Mouse (Mus musculus) large intestine, adult 2 months (tissue): Measurements from ENCODE around the gene Erlin1. TPM values are rescaled to one million over a fixed set of nuclear protein-coding genes. Genes with fewer than 3 reads are reported as not detected.
A peak's percentile ranks its signal among the peaks of the same experiment; 100 is the strongest.

ENCODE experiments used
- DNase-seq: peaks from one replicate; pipeline ENCODE4 v3.0.0-alpha.2; 2012; ENCODE audit warnings: low read depth, low spot score
- WGBS: fragments of 180-500 bp; shearing (Covaris S2); methylation state at CpG from one replicate; pipeline ENCODE4 v1.1.7; 2018; 5-methylcytosine and 5-hydroxymethylcytosine counted together
- polyA plus RNA-seq: library from polyadenylated mRNA; depleted of rRNA; stranded (reverse); fragments of >200 nt; gene quantifications from 2 replicates; pipeline ENCODE4 v1.2.3, GENCODE M21; 2012

The Erlin1 gene
- polyA plus RNA-seq, 1 experiment = 15.8 TPM

DNA sequence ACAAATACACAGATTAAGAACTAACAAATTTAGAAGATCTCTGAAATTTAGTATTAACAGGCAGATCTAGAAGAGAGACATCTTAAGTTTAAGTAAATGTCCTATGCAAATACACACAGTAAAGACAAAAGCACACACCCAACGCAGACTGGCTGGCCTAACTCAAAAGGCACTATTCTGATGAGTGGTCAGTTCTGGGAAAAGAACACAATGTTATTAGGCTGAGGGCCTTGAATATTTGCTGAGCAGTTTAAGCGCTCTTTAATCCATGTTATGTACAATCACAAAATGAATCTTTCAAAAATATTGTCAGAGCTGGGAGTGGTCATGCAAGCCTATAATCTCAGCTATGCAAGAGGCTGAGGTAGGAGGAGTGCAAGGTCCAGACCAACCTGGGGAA lies 4.9 kb downstream of the Erlin1 start:
- 86% methylated on average over 2 of the region's 2 CpGs for WGBS
- no peak for DNase-seq

DNA sequence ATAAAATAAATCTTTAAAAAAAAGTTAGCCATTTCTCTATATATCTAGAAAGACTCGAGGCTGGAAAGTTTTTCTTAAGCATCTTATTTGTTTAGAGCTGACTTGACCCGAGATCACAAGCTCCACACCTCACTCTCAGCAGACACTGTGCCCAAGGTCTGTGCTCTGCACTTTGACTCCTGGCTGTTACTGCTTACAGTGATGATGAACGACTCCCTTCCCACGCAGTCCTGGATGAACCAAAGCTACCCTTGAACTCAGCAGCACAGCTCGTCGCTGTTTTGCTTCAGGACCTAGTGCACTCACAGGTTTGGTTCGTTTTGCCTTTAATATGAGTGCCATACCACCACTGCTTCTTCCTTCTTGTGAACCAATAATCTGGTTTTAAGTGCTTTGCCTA lies 5.8 kb downstream of the Erlin1 start:
- 65% methylated on average over 7 of the region's 7 CpGs for WGBS
- no peak for DNase-seq

GRCm38 (mm10) chr19:44060226-44060625 lies 9.4 kb downstream of the Erlin1 start:
- 81% methylated on average over 3 of the region's 3 CpGs for WGBS

DNA sequence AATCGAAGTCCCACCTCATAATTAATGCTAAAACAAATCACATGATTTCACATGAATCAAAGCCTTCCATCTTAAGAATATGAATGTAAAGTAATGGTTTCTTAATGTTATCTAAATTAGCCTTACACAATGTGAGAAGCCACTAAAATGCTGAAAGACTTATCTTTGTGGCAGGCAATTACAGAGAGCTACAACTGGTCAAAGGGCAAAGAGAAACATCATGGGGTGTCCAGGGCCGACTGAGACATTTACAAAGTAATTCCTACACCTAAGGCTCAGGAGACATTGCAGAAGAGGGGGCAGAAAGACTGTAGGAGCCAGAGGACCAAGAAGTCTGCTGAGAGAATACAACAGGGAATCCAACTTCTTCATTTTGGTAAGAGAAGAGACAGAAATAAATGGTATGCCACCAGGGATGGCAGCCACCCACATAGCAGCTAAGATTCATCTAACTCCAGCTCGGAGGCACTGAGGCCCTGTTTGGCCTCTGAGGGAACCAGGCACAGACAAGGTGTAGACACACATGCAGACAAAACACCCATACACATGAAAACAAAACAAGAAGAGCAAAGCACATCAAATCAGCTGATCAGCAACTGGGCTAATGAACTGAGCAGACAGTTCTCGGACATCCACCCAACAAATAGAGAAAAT lies 14.3 kb downstream of the Erlin1 start:
- DNase-seq = no peak
- WGBS = 68% methylated on average over 4 of the region's 4 CpGs

More at GRCm38 (mm10) chr19:44060226-44060625, 9.4 kb downstream of the Erlin1 start:
- no peak for DNase-seq

GRCm38 (mm10) chr19:44050388-44050787 lies 19.2 kb downstream of the Erlin1 start:
- 28% methylated on average over 4 of the region's 4 CpGs for WGBS

DNA sequence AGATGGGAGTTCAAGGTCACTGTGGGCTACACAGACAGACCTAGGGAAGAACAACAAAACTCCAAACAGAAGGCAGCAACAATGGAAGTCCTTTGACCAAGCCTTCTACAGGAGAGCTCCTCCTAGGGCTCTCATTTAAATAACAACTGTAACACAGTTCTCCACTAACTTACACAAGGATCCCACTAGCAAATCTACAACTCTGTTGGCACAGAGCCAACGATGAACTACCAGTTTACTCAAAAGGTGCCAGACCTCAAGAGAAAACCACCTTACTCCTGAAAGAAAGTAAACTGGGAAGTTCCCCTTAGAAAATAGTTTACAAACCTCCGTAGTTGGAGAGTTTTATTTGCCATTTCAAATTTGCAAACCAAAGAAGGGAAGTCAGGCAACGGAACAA lies 20.3 kb downstream of the Erlin1 start:
- WGBS = 22% methylated on average over 3 of the region's 3 CpGs
- DNase-seq = no peak

More at GRCm38 (mm10) chr19:44050388-44050787, 19.2 kb downstream of the Erlin1 start:
- DNase-seq = no peak

- WGBS = 72% methylated on average over 3 of the region's 3 CpGs
- DNase-seq = no peak
Measured at GRCm38 (mm10) chr19:44045847-44046246, 23.7 kb downstream of the Erlin1 start.

DNA sequence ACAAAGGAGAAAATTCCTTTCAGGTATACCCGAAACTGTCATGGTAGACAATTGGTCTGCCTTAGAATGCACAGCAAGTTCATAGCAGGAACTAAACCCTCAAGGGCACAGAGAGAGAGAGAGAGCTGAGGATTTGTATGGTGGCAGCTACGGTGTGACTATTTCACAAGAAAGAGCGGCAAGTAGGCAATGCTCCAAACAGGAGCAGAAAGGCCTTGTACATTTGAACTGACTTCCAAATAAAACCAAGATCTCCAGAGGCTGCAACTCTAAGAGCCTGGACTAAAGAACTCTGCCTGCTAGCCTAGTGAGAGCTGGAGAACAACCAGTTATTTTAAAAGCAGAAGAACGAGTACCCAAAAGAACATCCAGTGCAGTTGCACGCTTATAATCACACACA lies 27.5 kb downstream of the Erlin1 start:
- 91% methylated on average over 5 of the region's 5 CpGs for WGBS
- DNase-seq = no peak

DNA sequence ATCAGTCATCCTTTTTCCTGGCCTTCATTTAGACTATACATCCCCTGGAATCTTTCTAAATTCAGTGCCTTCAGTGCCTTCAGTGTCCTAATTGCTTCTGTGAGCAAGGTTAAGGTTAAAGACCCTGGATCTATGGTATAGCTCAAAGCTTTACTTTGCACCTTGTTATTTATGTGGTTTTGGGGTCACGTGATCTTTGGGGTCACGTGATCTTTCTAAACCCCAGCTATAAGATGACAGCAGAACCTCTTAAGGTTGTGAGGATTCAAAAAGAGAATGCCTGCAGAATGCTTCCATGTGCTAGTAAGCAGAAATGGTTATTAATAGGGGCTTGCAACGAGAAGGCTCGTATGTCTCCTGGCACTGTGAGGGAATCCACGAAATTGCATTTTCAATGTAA lies 36.2 kb downstream of the Erlin1 start:
- WGBS = 95% methylated on average over 5 of the region's 5 CpGs
- DNase-seq = no peak

DNA sequence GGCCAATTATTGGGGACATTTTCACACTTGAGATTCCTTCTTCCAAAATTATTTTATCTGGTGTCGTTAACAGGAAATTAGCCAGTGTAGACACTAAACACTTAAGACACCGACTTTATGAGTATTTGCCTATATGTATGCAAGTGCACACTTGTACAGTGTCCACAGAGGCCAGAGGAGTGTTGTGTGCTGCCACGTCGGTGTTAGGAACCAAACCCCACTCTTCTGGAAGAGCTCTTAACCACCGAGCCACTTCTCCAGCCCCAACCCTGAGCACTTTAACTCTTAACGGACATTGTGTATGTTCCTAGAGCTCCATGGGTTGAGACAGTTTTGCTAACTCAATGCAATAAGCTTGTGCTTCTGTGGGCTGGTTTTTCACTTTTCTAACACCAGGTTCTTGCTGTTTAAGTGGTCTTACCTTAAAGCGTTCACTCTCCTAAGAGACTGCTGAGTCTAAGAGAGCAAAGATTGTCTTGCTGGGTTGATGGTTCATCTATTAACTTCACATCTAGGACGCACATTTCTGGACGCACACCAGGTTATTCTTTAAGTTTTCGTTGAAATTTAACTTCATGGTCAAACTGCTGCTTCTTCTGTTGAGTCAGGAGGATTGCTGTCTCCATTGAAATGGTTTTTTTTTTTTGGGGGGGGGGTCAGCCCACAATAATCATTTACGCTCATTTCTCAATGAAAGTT lies 37.4 kb downstream of the Erlin1 start:
- no peak for DNase-seq

GRCm38 (mm10) chr19:44030024-44030423 lies 39.6 kb downstream of the Erlin1 start:
- DNase-seq = no peak
- WGBS = 76% methylated on average over 5 of the region's 5 CpGs

More for the DNA sequence above, 37.4 kb downstream of the Erlin1 start:
- 70% methylated on average over 11 of the region's 11 CpGs for WGBS

GRCm38 (mm10) chr19:44028972-44029371 lies 40.6 kb downstream of the Erlin1 start, which contains the start of gene Cyp2c23:
TSS of gene Cyp2c23 (minus strand) at chr19:44029208.
- WGBS = 81% methylated on average over 6 of the region's 8 CpGs
- no peak for DNase-seq

GRCm38 (mm10) chr19:44026956-44027530 lies 42.5 kb downstream of the Erlin1 start:
- 84% methylated on average over 8 of the region's 8 CpGs for WGBS
- no peak for DNase-seq

DNA sequence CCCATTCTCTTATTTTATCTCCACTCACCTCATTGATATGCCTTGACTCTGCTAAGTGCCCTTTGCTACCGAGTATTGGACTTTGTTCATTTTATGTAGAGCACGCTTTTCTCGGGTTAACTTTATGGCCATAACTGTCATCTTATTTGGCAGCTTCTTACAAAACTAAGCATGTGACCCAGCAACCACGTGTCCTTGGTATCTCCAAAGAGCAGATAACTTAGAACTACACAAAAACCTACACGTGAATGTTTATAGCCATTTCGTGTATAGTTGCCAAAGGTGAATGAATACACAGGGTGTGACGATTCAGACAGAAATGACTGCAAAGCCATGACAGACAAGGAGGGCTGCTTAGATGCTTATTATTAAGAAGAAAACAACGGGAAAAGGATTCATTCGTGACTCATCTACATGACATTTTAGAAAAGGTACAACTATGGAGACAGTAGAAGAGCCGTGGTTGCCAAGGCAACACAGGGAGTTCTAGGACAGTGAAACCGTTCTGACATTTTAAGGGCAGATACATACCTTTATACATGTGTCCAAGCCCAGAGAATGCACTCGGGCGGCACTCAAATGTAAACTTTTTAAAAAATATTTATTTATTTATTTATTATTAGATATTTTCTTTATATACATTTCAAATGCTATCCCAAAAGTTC lies 44.5 kb downstream of the Erlin1 start:
- DNase-seq = peak; percentile 91
- WGBS = 45% methylated on average over 13 of the region's 13 CpGs

GRCm38 (mm10) chr19:44023066-44023465 lies 46.5 kb downstream of the Erlin1 start:
- peak; percentile 31 for DNase-seq
- 61% methylated on average over 5 of the region's 5 CpGs for WGBS

DNA sequence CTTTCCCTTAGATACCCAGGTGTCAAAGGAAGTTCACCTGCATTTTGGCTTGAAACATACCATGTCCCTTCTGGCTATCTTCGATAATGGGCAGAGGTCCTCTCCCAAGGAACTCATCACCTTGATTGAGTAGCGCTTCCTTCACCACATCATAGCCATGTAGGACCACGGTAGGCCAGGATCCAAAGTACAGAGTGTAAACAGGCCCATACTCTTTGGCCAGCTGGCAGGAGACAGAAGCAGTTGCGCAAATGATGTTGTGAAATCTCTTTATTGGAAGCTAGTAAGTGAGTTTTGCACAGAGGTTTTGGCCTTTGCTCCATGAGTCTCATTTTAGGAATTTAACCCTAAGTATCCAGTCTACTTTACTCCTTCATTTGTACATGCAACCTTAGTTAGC lies 48.1 kb downstream of the Erlin1 start:
- WGBS = 28% methylated on average over 4 of the region's 4 CpGs
- peak; percentile 50 for DNase-seq

GRCm38 (mm10) chr19:44019739-44020138 lies 49.8 kb downstream of the Erlin1 start:
- no peak for DNase-seq
- 75% methylated on average over 7 of the region's 7 CpGs for WGBS

DNA sequence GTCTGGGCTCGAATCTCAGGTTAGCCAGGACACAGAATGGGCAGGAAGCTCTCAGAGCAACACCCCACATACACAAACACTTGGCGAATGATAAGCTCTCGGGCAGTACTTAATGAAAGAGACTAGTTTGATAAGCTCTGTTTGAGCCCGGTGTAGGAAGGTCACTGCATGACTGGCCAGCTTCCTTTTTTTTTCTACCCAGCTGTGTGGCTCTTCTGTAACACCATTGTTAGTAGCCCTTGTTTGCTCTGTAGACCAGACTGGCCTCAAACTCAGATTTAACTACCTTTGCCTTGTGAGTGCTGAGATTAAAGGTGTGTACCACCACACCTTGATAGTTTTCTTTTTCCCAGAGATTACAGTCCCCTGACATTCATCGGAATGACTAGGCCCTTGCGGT lies 55.7 kb downstream of the Erlin1 start:
- no peak for DNase-seq

DNA sequence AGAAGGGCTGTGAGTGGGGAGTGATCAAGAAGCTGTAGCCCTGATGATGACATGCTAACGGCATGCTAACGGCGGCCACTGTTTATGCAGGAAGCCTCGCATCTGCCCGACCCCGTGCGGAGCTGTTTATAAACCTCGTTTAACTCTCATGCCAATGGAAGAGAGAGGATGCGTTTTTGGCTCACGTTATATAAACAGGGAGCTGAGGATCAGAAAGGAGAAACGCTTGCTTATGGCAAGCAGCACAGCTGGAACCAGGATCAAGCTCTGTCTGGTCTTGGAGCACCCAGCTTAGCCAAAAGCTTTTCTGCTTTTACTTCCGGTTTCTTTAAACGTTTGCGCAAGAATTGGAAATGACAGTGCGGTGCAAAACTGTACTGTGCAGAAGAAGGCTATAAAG lies 60.8 kb downstream of the Erlin1 start:
- WGBS = 47% methylated on average over 15 of the region's 15 CpGs
- no peak for DNase-seq

More for the DNA sequence above, 55.7 kb downstream of the Erlin1 start:
- 48% methylated on average over 6 of the region's 6 CpGs for WGBS

DNA sequence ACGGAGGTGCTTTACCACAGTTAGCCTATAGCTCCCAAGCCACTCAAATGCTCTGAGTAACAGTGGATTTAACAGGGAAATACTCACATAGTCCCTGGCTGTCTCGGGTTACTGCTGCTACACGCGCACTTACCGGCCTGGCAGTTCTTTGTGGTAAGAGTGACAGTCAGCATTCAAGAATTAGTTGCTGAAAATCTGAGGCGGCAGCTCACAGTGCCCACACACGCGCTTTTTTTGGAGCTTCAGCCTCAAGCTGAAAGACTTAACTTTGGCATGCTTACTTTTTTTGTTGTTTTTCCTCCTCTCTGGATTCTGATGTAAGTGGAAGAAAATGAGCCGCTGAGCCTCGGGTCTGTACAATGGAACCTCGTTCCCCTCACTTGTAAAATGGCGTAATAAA lies 62.4 kb downstream of the Erlin1 start:
- WGBS = 62% methylated on average over 12 of the region's 12 CpGs
- no peak for DNase-seq
